Mouse (Mus musculus) forebrain, postnatal 0 days (tissue): ENCODE results near the gene Dlgap3. TPM values are rescaled to one million over a fixed set of nuclear protein-coding genes. Genes with fewer than 3 reads are reported as not detected.
A peak's percentile ranks its signal among the peaks of the same experiment; 100 is the strongest.

Experiments
- ATAC-seq: fragments of 200-750 bp; cut with Nextera tagmentation; 2 replicates; pipeline ENCODE4 v1.8.0; 2017; ENCODE audit warnings: mild to moderate bottlenecking, moderate library complexity
- DNase-seq: peaks from one replicate; pipeline ENCODE4 v3.0.0-alpha.2; 2015
- H3K27ac ChIP-seq: fragments of 300-500 bp; sonication (generic); 2 replicates; pipeline ENCODE4 v1.5.1; 2014; ENCODE audit warnings: low read depth, mild to moderate bottlenecking, antibody characterized with exemption, low read length, moderate library complexity, mixed read lengths
- H3K27me3 ChIP-seq: fragments of 300-500 bp; sonication (generic); 2 replicates; pipeline ENCODE4 v1.6.1; 2014; ENCODE audit warnings: mild to moderate bottlenecking, low read length, mixed read lengths; ENCODE audit not compliant: insufficient read depth
- H3K36me3 ChIP-seq: fragments of 300-500 bp; sonication (generic); 2 replicates; pipeline ENCODE4 v1.6.1; 2014; ENCODE audit warnings: mild to moderate bottlenecking, moderate library complexity; ENCODE audit not compliant: insufficient read depth
- H3K4me1 ChIP-seq: fragments of 300-500 bp; sonication (generic); 2 replicates; pipeline ENCODE4 v1.6.1; 2014; ENCODE audit warnings: antibody characterized with exemption; ENCODE audit not compliant: insufficient read depth
- H3K4me2 ChIP-seq: fragments of 300-500 bp; sonication (generic); 2 replicates; pipeline ENCODE4 v1.6.1; 2014; ENCODE audit warnings: low read depth, mild to moderate bottlenecking, moderate library complexity
- H3K4me3 ChIP-seq: fragments of 300-500 bp; sonication (generic); 2 replicates; pipeline ENCODE4 v1.5.1; 2014; ENCODE audit warnings: low read depth, low read length, mixed read lengths
- H3K9ac ChIP-seq: fragments of 300-500 bp; sonication (generic); 2 replicates; pipeline ENCODE4 v1.6.1; 2014; ENCODE audit warnings: mild to moderate bottlenecking
- H3K9me3 ChIP-seq: fragments of 300-500 bp; sonication (generic); 2 replicates; pipeline ENCODE4 v1.6.1; 2016; ENCODE audit warnings: low read length
- CTCF ChIP-seq: sonication (generic); IDR thresholded peaks from 2 replicates; pipeline ENCODE4 v1.5.1; 2016; ENCODE audit warnings: antibody characterized with exemption, control low read depth, low read depth
- WGBS: fragments of 180-500 bp; shearing (Covaris S2); extraction: QIAGEN DNeasy Blood & Tissue Kit; methylation state at CpG from one replicate; pipeline ENCODE4 v1.1.7; 2014; 5-methylcytosine and 5-hydroxymethylcytosine counted together
- polyA plus RNA-seq: library from polyadenylated mRNA; unstranded; fragments of >200 nt; fragmentation: Nextera tagmentation; extraction: Ambion mirVana; gene quantifications from 2 replicates; pipeline ENCODE4 v1.2.1, GENCODE M21; 2015
- total RNA-seq: library from RNA; depleted of rRNA; stranded (reverse); fragments of >200 nt; gene quantifications from 2 replicates; pipeline ENCODE4 v1.2.3, GENCODE M21; 2014

Gene Dlgap3
- total and polyA plus RNA-seq, 2 experiments from 2014 or later, result 28.0 to 85.5 TPM

DNA sequence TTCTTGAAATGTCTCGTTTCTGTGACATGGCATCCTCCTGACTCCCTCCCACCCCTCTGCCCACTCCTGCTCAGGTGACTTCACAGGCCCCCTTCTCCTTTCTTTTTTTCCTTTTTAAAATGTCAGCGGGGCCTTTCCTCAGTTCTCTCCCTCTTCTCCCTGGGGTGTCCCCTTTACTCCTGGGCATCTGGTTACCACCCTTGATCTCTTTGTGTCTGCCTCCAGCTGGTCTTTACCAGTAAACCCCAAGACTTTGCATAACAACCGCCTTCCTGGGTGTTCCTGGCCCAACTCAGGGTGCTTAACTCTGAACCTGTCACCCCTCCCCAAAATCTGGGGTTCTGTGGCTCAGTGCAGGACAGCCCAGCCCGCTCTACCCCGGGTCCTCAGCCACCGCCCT, 29.6 kb downstream of the Dlgap3 start:
- H3K4me2 ChIP-seq, result no peak overlapping the region
- 24% methylated on average over 6 of the region's 6 CpGs for WGBS
- peaks cover 11% of the 10 kb centered on the region for H3K36me3 ChIP-seq
- H3K27me3 ChIP-seq, result no peaks in the 10 kb centered on the region
- no peak for TF ChIP-seq CTCF
- no peak for DNase-seq
- H3K9ac ChIP-seq, result no peak overlapping the region
- no peaks in the 10 kb centered on the region for H3K9me3 ChIP-seq
- no peaks in the 10 kb centered on the region for H3K4me1 ChIP-seq
- H3K4me3 ChIP-seq, result no peak overlapping the region
- no peak for ATAC-seq
- no peak overlapping the region for H3K27ac ChIP-seq

DNA sequence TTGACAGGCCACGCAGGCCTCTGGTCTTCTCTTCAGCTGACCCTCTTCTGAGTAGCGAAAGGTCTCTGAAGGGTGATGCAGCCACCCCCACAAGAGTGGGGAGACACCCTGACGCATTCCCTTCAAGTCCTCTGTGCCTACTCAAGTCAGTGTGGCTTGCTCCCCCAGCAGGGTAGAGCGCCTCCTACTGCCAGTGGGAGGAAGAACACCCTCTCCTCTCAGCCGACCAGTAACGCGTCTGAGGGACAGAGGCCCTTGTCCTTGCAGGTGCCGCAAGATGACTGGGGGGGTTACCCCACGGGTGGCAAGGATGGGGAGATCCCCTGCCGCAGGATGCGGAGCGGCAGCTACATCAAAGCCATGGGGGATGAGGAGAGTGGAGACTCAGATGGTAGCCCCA, 30.4 kb downstream of the Dlgap3 start:
- 66% methylated on average over 12 of the region's 12 CpGs for WGBS
- H3K4me3 ChIP-seq, result no peak overlapping the region
- H3K4me1 ChIP-seq, result no peaks in the 10 kb centered on the region
- H3K36me3 ChIP-seq, result peaks cover 11% of the 10 kb centered on the region
- no peak for DNase-seq
- no peak overlapping the region for H3K9ac ChIP-seq
- no peak overlapping the region for H3K27ac ChIP-seq
- H3K4me2 ChIP-seq, result no peak overlapping the region
- no peaks in the 10 kb centered on the region for H3K27me3 ChIP-seq
- peak; percentile 49 for TF ChIP-seq CTCF
- H3K9me3 ChIP-seq, result no peaks in the 10 kb centered on the region
- no peak for ATAC-seq

GRCm38 (mm10) chr4:127200164-127200722, 31.2 kb downstream of the Dlgap3 start:
- Histone ChIP-seq H3K27ac (no peak overlapping the region), H3K4me1 (no peaks in the 10 kb centered on the region), H3K36me3 (peaks cover 8% of the 10 kb centered on the region), H3K4me3 (no peak overlapping the region), H3K9me3 (no peaks in the 10 kb centered on the region), H3K27me3 (no peaks in the 10 kb centered on the region), H3K4me2 (no peak overlapping the region), H3K9ac (no peak overlapping the region)
- 94% methylated on average over 12 of the region's 12 CpGs for WGBS
- ATAC-seq (no peak), DNase-seq (no peak)
- no peak for TF ChIP-seq CTCF

DNA sequence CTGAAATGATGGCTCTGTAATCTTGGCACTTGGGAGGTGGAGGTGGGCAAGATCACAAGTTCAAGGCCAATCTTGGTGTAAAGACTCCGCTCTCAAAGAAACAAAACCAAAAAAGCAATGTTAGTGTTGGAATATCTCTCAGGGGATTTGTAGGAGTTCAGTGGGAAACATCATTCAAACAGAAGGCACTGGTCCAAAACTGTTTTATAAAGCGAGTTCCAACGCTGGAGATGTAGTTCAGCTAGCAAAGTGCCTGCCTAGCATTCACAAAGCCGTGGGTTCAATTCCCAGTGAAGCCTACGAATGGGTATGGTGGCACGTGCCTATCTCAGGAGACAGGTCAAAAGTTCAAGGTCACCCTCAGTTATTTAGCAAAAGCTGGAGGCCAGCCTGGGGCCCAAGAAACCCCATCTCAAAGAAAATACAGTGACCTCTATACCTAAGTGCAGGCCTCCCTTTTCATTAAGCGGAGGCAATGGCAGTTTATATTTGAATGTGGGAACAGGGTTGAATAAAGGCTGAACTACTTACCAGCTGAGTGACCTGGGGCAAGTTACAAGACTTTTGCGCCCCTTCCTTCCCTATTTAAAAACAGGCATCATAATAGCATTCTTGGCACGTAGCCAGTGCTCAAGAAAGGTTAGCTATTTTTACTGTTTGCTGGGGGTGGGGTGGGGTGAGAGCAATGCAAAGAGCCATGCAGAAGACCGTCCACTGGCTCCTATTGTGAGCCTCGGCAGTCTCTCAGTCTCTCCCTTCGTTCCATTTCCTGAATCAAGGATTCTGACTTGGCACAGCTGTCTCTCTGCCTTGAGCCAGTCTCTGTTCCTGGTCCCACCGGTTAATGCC, 32.0 kb downstream of the Dlgap3 start:
- WGBS, result 65% methylated on average over 13 of the region's 13 CpGs
- Histone ChIP-seq H3K4me1 (no peaks in the 10 kb centered on the region), H3K4me3 (no peak overlapping the region), H3K27ac (no peak overlapping the region), H3K27me3 (no peaks in the 10 kb centered on the region), H3K36me3 (0 out of 2 replicates have a peak, but pooled peaks cover 3% of the 10 kb centered on the region), H3K4me2 (no peak overlapping the region), H3K9me3 (no peaks in the 10 kb centered on the region), H3K9ac (no peak overlapping the region)
- no peak for DNase-seq
- no peak for ATAC-seq
- no peak for TF ChIP-seq CTCF

DNA sequence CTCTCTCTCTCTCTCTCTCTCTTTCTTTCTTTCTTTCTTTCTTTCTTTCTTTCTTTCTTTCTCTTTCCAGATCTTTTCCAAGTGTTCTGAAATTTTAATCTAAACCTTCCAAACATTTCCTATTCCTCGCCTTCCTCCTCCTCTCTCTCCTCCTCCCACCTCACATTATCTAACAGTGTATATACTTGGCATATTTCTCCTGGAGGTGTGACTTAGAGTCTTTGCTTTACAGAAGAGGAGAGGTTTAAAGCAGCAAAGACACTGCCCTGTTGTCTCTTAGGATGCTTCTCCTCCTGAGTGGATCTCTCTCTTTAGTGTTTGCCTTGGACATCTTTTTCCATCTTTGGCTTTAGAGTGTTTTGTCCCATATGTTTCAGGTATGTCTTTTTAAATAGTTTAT, 34.1 kb downstream of the Dlgap3 start:
- no peaks in the 10 kb centered on the region for H3K4me1 ChIP-seq
- H3K9me3 ChIP-seq, result no peaks in the 10 kb centered on the region
- no peak overlapping the region for H3K27ac ChIP-seq
- no peak overlapping the region for H3K4me2 ChIP-seq
- H3K9ac ChIP-seq, result no peak overlapping the region
- 94% methylated on average over 1 of the region's 1 CpGs for WGBS
- H3K36me3 ChIP-seq, result 0 out of 2 replicates have a peak, but pooled peaks cover 3% of the 10 kb centered on the region
- ATAC-seq (no peak), DNase-seq (no peak)
- no peak overlapping the region for H3K4me3 ChIP-seq
- H3K27me3 ChIP-seq, result no peaks in the 10 kb centered on the region
- no peak for TF ChIP-seq CTCF

- Histone ChIP-seq H3K4me2 (no peak overlapping the region), H3K9me3 (no peaks in the 10 kb centered on the region), H3K27me3 (no peaks in the 10 kb centered on the region), H3K4me1 (no peaks in the 10 kb centered on the region), H3K9ac (no peak overlapping the region), H3K27ac (no peak overlapping the region), H3K36me3 (peaks cover 5% of the 10 kb centered on the region; the same call in 1 of the 2 replicates), H3K4me3 (no peak overlapping the region)
- no peak for DNase-seq
- no peak for TF ChIP-seq CTCF
- 77% methylated on average over 9 of the region's 9 CpGs for WGBS
- ATAC-seq, result no peak
Measured at GRCm38 (mm10) chr4:127211318-127211717, 42.3 kb downstream of the Dlgap3 start.

DNA sequence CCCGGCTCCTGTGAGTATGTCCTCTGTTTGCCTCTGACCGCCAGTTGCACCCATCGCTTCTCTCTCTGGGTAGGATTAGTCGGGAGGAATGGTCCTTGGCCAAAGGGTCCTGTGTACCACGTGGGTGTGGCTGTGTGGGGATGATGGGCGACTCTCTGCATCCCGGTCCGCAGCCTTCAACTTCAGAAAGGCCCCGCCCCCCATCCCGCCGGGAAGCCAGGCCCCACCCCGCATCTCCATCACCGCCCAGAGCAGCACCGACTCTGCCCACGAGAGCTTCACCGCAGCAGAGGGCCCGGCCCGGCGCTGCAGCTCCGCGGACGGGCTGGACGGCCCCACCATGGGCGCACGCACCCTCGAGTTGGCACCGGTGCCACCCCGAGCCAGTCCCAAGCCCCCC, 45.5 kb downstream of the Dlgap3 start:
- Histone ChIP-seq H3K9ac (no peak overlapping the region), H3K36me3 (peaks cover 5% of the 10 kb centered on the region; the same call in 1 of the 2 replicates), H3K27ac (no peak overlapping the region), H3K27me3 (no peaks in the 10 kb centered on the region), H3K4me1 (no peaks in the 10 kb centered on the region), H3K4me2 (no peak overlapping the region), H3K4me3 (no peak overlapping the region), H3K9me3 (no peaks in the 10 kb centered on the region)
- DNase-seq (no peak), ATAC-seq (no peak)
- 19% methylated on average over 28 of the region's 28 CpGs for WGBS
- TF ChIP-seq CTCF, result no peak
